Mouse (Mus musculus) left cerebral cortex, adult 8-10 months (tissue): ENCODE results near the gene Grip2. TPM values are rescaled to one million over a fixed set of nuclear protein-coding genes. Genes with fewer than 3 reads are reported as not detected.

Experiments
- DNase-seq, 2 experiments: peaks; one replicate each; pipeline ENCODE4 v3.0.0; 2022; ENCODE audit warnings: low spot score in 2 of 2
- total RNA-seq, 4 experiments: library from RNA; stranded (reverse); gene quantifications; 2 replicates each; pipeline ENCODE4 v1.2.4; 2022

Gene Grip2
- total RNA-seq, 4 experiments from 2014 or later, result 16.3 to 22.1 (median 19.0) TPM

GRCm38 (mm10) chr6:91796064-91796463, 31.0 kb downstream of the Grip2 start:
- DNase-seq, result peak in 1 of 2 experiments; percentile 56

GRCm38 (mm10) chr6:91795640-91796039, 31.4 kb downstream of the Grip2 start:
- no peak for DNase-seq

- no peak for DNase-seq
Measured at GRCm38 (mm10) chr6:91788311-91788798, 38.7 kb downstream of the Grip2 start.

DNA sequence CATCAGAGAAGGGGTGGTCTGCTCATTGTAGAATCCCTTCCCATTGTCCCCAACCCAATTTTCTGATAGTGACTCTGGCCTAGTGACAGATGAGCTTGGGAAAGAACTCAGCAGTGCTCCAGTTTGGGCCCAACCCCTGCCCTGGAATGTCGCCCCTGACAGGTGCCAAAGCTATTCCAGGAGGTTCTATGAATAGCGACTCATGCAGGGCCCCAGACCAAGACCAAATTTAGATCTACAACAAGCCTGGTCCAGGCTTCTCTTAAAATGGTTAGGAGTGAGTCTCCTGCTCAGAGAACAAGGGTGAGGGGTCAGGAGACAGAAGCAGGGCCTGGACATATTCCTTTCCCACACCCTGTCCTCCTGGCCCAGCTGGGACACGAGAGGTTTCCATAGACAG, 42.0 kb downstream of the Grip2 start:
- no peak for DNase-seq

GRCm38 (mm10) chr6:91779206-91779605, 47.8 kb downstream of the Grip2 start:
- DNase-seq, result no peak

DNA sequence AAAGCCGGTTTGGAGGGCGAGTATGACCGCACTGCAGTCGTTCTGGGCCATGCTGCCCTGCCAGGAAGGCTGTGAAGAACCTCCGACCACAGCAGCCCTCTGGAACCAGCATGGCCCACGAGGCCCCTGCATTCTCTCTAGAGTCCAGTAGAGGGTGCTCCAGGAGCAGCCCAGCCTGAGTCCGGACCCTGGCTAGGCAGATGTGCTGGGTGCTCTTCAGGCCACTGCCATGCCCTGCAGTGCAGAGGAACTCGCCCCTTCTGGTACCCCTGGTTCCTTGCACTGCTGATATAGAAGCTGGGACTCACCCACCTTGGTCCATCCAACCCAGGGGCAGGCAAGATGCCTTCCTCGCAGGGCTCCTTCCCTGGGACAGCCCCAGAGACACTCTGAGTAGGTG, 50.5 kb downstream of the Grip2 start:
- DNase-seq, result no peak

GRCm38 (mm10) chr6:91773951-91774350, 53.1 kb downstream of the Grip2 start:
- DNase-seq, result no peak

DNA sequence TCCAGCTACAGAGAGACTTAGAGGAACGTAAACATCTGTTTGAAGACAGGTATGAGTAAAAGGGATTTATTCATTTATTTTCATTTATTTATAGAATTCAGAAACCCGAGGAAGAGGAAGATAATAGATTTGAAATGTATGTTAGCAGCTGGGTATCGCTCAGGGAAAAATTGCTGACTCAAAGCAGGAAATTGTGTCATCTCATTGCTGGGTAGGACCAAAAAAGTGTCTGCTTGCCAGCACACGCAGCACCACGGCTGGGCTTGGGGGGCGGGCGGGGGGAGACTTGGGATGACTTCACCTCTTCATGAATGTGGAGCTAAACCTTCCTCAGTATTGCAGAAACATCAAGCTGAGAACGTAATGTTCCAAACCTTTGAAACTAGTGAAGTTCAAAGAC, 59.5 kb downstream of the Grip2 start:
- DNase-seq, result no peak

DNA sequence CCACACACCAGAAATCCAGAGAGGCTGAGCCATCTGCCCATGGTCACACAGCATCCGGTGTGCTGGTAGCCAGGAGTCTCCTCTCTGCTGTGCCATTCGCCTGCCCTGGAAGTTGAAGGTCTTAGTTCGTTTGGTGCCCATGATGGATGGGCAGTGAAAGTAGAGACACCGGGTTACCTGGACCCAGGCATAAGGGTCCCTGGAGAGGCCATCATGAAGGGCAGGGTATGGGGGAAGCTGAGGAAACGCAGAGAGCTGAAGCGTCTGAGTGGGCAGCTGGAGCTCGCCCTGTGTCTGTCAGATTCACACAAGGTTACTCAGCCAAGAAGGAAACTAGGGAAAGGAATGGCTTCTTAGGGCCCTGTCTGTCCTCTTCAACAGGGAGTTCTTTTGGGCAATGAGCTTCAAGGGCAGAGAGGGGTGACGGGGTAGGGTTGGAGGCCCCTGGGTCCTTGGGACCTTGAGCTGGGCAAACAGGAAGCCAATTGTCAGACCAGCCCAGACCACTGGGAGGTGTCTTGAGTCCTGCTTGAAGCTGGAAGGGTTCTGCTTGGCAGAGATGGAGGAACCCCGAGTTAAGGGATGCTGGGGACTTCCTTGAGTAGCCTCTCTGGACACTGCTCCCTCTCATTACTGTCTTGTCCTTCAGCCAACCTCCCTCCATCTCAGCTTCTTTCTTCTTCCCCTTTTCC, 64.9 kb downstream of the Grip2 start:
- DNase-seq, result no peak

GRCm38 (mm10) chr6:91754845-91755244, 72.2 kb downstream of the Grip2 start:
- DNase-seq, result no peak

DNA sequence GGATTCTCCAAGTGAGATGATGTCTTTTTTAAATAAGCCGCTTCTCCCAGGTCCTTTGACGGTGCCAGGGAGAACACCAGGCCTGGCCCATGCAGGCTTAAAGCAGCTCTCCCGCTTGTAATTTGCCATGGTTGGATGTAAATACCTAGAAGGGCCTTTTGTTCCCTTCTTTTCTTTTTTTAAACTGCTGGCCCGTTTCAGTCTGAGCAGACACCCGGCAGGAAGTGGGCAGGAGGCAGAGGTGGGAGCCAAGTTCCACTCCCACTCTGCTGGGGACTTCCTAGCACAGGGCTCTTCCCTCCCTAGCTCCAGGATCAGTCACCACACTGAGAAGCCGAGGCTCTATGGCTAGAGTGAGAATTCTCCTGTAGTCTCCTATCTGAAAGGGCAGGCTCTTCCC, 73.0 kb downstream of the Grip2 start:
- DNase-seq, result peak in 1 of 2 experiments; percentile 68

DNA sequence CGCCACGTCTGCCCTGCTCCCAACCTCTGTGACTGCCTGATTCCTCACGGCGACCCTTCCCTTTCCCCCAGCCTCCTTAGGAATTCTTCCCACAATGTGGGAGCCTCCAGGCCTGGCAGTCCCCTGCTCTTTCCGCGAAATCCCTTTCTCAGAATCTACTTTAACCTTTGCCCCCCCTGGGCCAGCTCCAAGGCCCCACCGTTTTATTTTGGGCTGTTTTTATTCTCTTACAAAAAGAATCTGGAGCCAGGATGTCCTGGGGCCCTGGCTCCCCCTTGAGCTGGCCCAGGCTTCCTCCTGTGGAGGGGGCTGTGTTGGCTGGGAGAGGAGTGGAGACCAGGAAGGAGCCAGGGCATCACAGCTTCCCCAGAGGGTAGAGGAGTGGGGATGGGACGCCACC, 74.2 kb downstream of the Grip2 start:
- DNase-seq, result no peak

- no peak for DNase-seq
Measured at GRCm38 (mm10) chr6:91750976-91751375, 76.1 kb downstream of the Grip2 start.

DNA sequence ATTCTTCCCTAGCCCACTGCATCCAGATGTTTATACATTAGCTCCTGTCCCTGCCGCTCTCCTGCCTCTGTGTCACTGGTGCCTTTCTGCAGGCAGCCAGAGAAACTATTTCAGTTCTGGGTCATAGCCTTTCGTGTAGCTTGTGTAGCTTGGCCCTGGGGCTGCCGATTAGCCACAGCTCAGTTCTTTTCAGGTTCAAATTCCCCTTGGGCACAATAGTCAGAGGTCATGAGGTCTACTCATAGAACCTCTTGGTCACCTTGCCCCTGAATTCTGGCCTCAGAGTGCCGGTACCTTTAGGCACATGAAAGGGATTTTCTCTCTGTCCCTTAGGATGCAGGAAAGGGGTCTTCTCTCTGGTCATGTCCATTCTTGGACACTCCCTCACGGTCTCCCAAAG, 80.3 kb downstream of the Grip2 start:
- DNase-seq, result no peak

DNA sequence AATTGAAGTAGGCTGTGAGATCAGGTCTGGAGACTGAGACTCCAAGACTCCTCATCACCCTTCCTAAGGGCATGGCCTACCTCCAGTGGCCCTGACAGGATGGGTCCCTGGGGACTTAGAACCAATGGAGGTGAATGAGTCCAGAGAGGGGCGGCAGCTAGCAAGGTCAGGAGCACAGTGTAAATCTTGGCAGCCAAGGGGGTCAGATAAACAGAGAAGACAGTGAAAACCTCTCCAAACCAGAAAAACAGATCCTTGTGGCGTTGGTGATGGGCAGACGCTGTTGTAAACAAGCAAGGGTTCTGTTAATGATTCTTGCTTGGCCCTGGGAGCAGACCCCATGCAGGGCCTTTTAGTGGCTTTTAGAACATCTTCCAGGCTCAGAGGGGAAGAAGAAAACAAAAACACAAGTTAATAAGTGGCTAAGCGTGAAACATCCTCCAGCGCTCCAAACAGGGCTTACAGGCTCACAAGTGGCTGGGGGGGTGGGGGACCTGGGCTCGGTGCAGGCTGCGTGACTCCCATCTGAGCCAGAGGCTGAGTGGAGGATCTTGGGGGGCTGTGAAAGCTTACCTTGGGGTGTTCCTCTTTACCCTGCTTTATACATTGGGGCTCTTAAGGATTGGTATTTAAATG, 81.0 kb downstream of the Grip2 start:
- no peak for DNase-seq

GRCm38 (mm10) chr6:91745246-91745645, 81.8 kb downstream of the Grip2 start:
- no peak for DNase-seq

DNA sequence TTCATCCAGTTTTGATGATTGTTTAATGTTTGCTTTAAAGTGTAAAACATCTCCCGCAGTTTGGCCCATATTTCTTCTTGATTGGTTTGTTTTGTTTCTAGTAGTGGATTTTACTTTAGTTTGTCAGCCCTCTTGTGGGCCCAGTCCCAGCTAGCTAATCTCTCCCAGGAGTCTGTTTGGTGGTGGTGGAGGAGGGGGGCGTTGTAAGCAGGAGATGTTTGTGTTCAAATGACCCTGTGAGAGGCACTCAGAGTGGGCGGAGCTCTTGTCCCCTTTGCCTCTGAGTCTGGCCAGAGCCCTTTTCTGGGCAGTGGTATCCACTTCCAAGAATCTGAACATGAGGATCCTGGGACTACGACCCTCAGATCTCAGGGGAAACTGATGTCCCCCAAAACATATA, 83.2 kb downstream of the Grip2 start:
- DNase-seq, result no peak

- no peak for DNase-seq
Measured at GRCm38 (mm10) chr6:91742995-91743394, 84.1 kb downstream of the Grip2 start.

- DNase-seq, result no peak
Measured at GRCm38 (mm10) chr6:91742466-91742865, 84.6 kb downstream of the Grip2 start.

DNA sequence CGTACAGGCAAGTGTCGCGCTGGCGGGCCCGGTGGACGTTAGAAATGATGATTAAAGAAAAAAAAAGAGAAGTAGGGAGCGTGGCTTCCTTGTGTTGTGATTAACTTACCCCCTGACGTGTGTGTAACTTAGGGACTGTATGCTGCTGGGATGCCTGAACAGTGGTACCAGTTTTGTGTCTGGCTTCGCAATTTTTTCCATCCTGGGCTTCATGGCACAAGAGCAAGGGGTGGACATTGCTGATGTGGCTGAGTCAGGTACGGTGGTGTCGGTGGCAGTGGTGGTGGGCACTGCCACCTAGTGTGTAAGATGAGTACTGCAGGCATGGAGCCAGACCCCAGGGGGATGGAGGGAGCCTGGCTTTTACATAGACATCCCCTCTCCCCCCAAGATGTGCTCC, 86.0 kb downstream of the Grip2 start:
- DNase-seq, result no peak

- no peak for DNase-seq
Measured at GRCm38 (mm10) chr6:91738058-91738457, 89.0 kb downstream of the Grip2 start.

DNA sequence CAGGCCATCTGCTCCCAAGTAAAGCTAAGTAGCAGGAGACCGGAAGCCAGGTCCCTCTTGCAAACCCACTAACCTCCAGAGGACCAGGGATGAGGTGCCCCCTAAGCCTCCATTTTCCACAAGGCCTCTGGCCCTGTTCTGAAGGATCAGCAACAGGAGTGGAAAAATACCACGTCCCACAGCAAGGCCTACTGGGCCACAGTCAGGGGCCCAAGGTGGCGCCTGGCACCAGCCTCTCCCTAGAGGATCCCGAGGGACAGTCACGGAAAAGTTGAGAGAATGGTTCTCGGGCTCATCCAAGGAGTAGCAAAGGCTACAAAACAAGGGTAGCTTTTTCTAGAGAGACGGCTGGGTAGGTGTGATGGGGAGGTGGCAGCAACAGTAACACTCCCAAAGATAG, 89.6 kb downstream of the Grip2 start:
- no peak for DNase-seq

- no peak for DNase-seq
Measured at GRCm38 (mm10) chr6:91736471-91736870, 90.6 kb downstream of the Grip2 start.
